Mouse (Mus musculus) cerebral cortex, adult 2 months (tissue): Measurements from ENCODE around the gene Ddx58.

ENCODE experiments used
- WGBS: fragments of 180-500 bp; shearing (Covaris S2); methylation state at CpG from one replicate; pipeline ENCODE4 v1.1.7; 2018; 5-methylcytosine and 5-hydroxymethylcytosine counted together

The Ddx58 gene

DNA sequence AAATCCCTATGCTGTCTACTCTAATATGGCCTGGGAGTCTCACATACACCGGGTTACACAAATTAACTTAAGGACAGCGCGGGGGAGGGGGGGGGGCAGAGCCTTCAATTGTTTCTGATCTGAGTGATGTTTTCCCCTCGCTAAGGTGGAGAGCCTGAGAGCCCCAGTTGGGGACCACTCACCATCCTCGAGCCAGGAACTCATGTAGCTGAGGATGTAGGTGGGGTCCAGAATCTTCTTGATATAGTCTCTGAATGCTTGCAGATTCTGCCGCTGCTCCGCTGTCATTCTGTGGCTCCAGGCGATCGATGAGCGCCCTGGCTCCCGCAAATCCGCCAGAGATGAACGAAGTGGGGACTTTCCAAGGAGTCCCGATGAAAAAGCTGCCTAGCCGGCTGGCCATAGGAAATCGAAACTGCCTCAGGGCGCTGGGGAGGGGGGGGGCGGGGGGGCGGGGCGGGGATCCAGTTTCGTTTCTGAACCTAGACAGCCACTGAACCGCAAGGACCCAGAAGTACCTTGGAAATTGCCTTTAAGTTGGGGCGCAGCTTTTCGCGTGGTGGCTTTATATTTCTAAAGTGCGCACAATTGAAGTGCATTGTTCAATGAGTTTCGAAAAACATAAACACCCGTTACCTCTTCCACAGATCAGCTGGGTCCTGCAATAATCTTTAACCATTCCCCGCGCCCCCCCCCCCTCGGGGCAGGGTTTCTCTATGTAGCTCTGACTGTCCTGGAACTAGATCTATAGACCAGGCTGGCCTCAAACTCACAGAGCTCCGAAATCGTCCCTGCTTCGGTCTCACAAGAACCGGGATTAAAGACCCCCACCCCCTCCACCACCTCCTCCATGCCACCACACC, at the start of gene Ddx58:
Gene Ddx58, minus strand, starts transcription at position 420 of the 863 bp plus-strand sequence.
- 3% methylated on average over 35 of the region's 35 CpGs for WGBS

DNA sequence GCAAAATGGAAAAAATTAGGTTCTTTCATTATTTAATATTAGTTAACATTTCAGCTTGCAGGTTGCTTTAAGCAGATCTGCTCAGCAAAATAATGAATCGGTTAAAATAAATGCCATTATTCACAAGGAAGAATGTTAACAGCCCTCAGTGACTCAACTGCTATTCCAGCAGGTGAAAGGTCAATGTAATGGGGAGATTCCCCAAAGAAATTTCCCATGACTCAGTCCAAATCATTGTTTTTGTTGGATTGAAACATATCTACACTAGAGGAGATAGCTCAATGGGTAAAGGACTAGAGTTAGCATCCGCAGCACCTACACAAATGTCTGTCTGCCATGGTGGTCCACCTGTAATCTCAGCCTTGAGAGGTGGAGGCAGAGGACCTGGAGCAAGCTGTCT, 49.4 kb upstream of the Ddx58 start:
- WGBS, result 91% methylated on average over 2 of the region's 2 CpGs

DNA sequence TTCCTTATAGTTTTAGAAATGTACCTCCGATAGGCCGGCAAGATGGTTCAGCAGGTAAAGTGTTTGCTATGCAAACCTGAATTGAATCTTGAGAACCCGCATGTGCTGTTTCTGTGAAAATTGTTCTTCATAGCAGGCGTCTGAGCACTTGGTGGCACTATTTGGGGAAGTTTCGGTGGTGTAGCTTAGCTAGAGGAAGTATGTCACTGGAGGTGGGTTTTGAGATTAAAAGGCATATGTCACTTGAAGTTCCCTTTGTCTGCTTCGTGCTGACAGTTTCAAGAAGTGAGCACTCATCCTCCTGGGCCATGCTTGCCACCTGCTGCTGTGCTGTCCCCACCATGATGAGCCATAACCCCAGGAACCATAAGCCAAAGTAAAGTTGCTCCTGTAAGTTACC, 47.8 kb upstream of the Ddx58 start:
- WGBS, result 67% methylated on average over 6 of the region's 6 CpGs

DNA sequence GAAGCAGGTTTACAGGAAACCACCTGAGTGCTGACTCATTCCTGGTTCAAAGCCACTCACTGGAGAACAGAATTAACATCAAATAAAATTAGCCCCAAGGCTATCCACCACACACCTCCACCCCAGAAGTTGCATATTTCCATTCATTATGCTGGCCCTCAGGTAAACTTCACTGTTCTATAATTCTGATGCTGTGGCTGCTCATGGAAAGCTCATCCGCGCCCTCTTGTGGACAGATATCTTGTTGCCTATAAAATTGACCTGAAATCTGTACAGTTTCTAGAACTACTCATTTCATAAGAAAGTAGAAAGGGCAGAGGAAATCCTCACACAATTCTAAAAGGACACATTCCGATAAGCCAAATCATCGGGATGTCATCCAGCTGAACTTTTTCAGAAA, 46.0 kb upstream of the Ddx58 start:
- WGBS, result 21% methylated on average over 4 of the region's 4 CpGs

DNA sequence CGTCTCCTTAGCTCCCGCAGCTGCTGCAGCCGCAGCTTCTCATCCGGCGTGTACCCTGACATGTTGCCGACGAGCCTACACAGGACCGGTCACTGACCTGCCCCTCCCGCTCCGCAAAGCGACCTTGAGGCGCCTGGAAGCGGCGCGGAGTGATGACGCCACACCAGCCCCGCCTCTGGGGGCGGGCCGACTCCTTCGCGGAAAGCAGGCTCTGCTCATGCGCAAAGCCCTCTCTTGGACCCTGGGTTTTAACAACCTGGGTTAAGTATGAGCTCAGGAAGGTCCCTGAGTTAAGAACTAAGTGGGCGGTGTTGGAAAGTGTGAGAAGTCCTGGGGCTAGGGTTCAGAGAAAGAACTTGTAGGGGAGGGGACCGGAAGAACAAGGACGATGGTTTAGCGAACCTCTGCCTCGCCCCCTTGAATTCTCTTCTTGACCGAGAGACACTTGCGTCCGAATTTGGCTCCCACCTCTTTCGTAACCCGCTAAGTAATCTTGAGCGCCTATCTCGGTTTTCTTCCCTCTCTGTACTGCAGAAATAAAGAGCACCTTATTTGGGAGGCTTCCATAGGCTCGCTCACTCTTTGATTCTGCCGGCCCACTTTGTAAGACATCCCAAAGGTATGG, 39.8 kb upstream of the Ddx58 start, which contains the start of gene Ndufb6:
Gene Ndufb6, minus strand, starts transcription at position 146 of the 625 bp plus-strand sequence.
- WGBS, result under 1% methylated on average over 36 of the region's 36 CpGs

DNA sequence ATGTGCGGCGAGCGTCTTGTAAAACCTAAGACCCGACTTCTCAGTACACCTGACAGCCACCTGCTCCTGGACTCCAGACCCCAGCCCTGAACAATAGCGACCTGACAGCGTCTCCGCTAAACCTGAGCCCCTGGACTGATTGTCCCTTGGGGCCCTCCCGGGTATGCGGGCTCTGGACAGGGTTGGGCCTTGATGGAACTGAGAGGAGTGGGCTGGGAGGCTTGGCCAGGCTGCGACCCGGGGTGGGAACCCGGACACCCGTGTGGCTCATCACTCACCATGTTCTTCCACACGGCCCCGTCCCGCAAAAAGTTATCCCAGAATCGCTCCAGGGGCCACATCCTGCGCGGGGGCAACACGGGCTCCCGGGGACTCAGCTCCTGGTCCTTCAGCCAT, 39.2 kb upstream of the Ddx58 start:
- WGBS, result 0% methylated on average over 21 of the region's 21 CpGs

DNA sequence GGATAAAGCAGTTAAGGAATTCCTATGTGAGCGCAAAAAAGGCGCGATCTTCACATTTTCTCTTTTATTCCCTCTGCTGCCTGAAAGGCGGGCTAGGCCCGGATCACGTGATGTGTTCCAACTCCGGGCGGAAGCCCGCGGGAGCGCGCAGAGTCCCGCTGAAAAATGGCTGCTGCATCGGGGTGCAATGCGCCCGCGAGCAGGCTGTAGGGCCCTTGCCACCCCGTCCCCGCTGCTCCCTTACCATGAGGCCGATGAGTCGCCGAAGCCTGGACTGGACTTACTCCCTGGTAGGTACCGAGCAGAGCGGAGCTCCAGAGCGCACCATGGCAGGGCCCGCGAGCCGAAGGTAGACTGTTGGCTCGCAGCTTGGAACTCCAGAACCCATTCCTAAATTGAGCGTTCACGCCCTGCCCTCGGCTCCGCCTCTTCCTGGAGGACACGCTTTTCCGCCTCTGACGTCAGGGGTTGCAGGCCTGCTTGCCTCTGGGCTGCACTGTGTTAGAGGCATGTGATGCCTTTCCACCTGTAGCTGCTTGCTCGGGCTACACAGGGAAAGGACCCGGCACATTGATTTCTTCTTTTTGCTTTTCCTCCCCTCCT, 29.9 kb upstream of the Ddx58 start, which contains the start of the genes Smim27 and Topors:
Gene Smim27, plus strand, starts transcription at position 150 of the 603 bp plus-strand sequence.
Gene Topors, minus strand, starts transcription at position 421 of the 603 bp plus-strand sequence.
- whole genome bisulfite sequencing, result under 1% methylated on average over 38 of the region's 38 CpGs

DNA sequence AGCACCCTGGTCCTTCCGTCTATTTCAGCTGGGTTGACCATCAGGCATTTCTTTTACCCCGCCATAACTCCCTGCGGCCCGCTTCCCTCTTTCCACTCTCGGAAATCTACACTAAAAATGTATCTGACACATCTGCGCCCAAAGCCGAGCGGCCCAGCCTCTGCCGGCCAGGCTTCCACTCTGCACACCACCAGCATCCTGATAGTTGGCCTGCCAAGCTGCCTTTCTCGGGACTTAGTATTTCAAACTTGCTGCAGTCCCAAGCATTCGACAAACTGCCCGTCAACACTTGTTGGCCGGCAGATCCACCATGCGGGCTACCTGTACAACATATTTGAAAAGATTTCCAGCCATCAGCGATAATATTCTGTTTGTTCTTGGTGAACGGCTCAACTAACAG, 29.2 kb upstream of the Ddx58 start:
- under 1% methylated on average over 16 of the region's 16 CpGs for WGBS

GRCm38 (mm10) chr4:40268204-40268813, 28.7 kb upstream of the Ddx58 start:
- under 1% methylated on average over 49 of the region's 50 CpGs for WGBS

GRCm38 (mm10) chr4:40267681-40268080, 28.1 kb upstream of the Ddx58 start:
- WGBS, result 37% methylated on average over 7 of the region's 7 CpGs

GRCm38 (mm10) chr4:40264321-40264720, 24.7 kb upstream of the Ddx58 start:
- WGBS, result 57% methylated on average over 1 of the region's 1 CpGs

GRCm38 (mm10) chr4:40254385-40255103, 14.9 kb upstream of the Ddx58 start:
- 81% methylated on average over 8 of the region's 8 CpGs for WGBS

DNA sequence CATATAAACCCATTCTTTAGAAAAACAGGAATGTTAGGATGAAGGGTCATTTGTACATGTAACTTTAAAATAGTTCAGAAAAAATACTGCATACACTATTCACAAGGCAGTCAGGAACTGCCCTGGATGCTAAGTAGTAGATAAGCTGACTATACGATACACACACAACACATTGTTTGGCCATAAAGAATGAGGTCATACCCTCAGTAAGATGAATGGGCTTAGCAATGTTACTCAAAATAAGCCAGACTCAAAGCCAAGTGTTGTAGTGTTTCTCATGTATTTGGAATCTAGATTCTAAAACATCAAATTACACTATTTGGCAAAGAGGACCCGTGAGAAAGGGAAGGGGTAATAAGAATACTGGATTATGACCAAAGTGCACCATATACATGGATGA, 14.1 kb upstream of the Ddx58 start:
- 68% methylated on average over 2 of the region's 2 CpGs for WGBS

- 93% methylated on average over 5 of the region's 5 CpGs for WGBS
Observed at GRCm38 (mm10) chr4:40250984-40251383, 11.4 kb upstream of the Ddx58 start.

DNA sequence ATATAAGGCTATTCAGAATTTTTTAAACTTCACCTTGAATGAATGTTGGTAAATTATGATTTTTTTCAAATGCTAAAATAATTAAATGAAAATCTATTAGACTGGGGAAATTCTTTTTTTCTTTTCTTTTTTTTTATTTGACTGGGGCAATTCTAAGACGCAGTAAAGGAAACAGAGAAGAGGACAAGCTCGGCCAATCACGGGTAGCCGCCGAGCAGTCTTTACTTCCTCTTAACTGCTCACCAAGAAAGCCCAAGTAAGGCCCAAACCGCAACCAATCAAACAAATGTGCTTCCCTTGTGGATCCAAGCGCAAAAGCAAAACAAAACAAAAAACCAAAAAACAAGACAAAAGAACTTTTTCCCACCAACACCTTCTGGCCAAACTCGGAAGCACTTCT, 4.4 kb upstream of the Ddx58 start:
- WGBS, result 89% methylated on average over 8 of the region's 8 CpGs

DNA sequence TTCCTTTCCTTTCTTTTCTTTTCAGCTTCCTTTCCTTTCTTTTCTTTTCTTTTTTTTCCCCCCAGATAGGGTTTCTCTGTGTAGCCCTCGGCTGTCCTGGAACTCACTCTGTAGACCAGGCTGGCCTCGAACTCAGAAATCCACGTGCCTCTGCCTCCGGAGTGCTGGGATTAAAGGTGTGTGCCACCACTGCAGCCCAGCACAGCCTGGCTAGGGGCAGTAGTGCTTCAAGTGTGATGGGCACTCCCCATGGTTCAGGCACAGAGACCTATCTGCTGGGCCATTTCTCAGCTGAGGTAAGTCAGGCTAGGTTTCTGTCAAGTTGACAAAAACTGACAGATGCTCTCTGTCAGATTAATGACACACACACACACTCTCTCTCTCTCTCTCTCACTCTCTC, 3.4 kb upstream of the Ddx58 start:
- 86% methylated on average over 4 of the region's 4 CpGs for WGBS

- 66% methylated on average over 6 of the region's 6 CpGs for WGBS
Observed at GRCm38 (mm10) chr4:40241928-40242327, 2.3 kb upstream of the Ddx58 start.

DNA sequence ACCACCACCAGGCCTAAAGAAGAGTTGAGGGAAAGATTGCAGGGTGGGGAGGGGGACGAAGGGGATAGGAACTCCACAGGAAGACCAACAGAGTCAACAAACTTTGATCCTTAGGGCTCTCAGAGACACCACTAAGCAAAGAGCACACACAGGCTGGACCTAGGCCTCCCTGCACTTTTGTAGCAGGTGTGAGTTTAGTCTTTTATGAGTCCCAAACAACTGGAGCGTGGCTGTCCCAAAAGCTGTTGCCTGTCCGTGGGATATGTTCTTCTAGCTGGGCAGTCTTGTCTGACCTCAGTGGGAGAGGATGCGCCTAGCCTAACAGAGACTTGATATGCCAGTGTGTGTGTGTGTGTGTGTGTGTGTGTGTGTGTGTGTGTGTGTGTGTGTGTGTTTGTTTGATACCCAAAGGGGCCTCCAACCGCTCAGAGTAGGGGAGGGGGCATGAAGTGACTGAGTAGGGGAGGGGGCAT, 680 bp upstream of the Ddx58 start:
- 65% methylated on average over 5 of the region's 5 CpGs for WGBS

DNA sequence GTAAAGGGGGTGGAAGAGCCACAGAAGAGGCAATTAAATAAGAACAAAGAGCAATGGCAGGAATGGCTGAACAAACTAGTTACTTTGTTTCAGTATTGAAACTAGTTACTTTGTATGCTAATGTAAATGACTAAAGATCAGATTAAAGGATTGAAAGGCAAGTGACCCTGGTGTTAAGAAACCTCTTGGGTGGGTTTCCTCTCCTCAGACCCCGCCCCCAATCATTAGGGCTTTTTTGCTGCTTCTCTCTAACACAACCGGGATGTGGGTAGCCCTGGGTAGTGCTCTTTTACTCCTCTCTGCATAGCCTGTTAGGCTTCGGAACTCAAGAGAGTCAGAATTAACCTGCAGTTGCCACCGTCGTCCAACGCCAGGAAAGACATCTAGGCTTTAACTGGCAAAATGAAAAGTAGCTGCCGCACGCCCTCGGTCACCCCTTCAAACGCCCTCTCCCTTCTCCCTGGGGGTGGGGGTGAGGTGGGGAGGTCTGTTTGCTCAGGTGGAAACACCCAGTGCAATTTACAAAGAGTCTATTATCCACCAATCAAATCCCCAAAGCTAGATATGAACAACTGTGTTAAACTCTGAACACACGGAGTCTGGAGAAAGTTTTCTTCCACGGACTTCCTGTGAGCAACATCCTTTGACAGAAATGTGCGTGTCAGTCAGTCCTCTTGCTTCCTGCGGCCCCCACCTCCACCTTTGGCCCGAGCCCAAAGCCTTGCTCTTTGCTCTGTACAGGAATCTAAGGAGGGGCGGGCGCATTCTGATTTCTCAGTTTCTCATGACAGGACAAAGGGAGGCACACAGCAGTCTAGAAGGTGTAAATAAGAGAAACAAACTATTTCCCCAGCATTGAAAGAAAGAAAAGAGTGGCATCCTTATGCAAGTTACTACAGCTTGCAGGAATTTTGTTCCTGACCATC, 882 bp downstream of the Ddx58 start:
- 8% methylated on average over 17 of the region's 17 CpGs for WGBS

DNA sequence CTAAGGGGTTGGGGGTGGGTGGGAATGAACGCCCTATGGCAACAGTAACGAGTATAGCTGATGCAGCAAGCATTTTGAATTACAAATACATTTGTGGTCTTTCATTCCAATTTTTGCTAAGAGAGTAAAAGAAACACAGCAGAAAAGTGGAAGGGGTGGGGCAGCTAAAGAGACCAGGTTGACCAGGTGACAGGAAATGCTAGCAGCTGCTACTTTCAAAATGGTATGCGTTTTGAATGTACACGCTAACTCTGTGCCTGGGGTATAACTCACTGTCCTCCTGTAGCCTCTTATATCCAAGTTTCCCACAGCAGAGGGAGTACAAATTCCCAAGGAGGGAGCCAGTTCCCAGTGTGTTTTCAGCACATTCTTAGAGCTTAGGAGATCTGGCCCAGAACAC, 2.8 kb downstream of the Ddx58 start:
- 82% methylated on average over 4 of the region's 4 CpGs for WGBS
